Mouse (Mus musculus) liver, postnatal 0 days (tissue): ENCODE measurements around the gene Fam192a. TPM values are rescaled to one million over a fixed set of nuclear protein-coding genes. Genes with fewer than 3 reads are reported as not detected.

Experiments used
- ATAC-seq: fragments of 200-750 bp; cut with Nextera tagmentation; 2 replicates; pipeline ENCODE4 v1.8.0; 2017; ENCODE audit warnings: mild to moderate bottlenecking, moderate library complexity
- DNase-seq: peaks from one replicate; pipeline ENCODE4 v3.0.0-alpha.2; 2016
- H3K27ac ChIP-seq: fragments of 300-500 bp; sonication (generic); 2 replicates; pipeline ENCODE4 v1.5.1; 2014; ENCODE audit warnings: antibody characterized with exemption, moderate library complexity, mild to moderate bottlenecking, low read depth
- H3K27me3 ChIP-seq: fragments of 300-500 bp; sonication (generic); 2 replicates; pipeline ENCODE4 v1.6.1; 2014; ENCODE audit warnings: low read length, control low read depth, mixed read lengths; ENCODE audit not compliant: insufficient read depth
- H3K36me3 ChIP-seq: fragments of 300-500 bp; sonication (generic); replicated peaks from 2 replicates; pipeline ENCODE4 v1.6.1; 2014; ENCODE audit warnings: mild to moderate bottlenecking, control low read depth, low read length, moderate library complexity, mixed read lengths; ENCODE audit not compliant: insufficient read depth
- H3K4me1 ChIP-seq: fragments of 300-500 bp; sonication (generic); 2 replicates; pipeline ENCODE4 v1.6.1; 2014; ENCODE audit warnings: antibody characterized with exemption, mild to moderate bottlenecking, control low read depth; ENCODE audit not compliant: insufficient read depth
- H3K4me2 ChIP-seq: fragments of 300-500 bp; sonication (generic); 2 replicates; pipeline ENCODE4 v1.6.1; 2014; ENCODE audit warnings: low read depth, mild to moderate bottlenecking, low read length, moderate library complexity, mixed read lengths
- H3K4me3 ChIP-seq: fragments of 300-500 bp; sonication (generic); 2 replicates; pipeline ENCODE4 v1.5.1; 2014; ENCODE audit warnings: low read depth, low read length
- H3K9ac ChIP-seq: fragments of 300-500 bp; sonication (generic); replicated peaks from 2 replicates; pipeline ENCODE4 v1.6.1; 2014; ENCODE audit warnings: mild to moderate bottlenecking, moderate library complexity
- H3K9me3 ChIP-seq: fragments of 300-500 bp; sonication (generic); 2 replicates; pipeline ENCODE4 v1.6.1; 2016; ENCODE audit warnings: mild to moderate bottlenecking, control low read depth, low read length, mixed read lengths
- CTCF ChIP-seq: sonication (generic); IDR thresholded peaks from 2 replicates; pipeline ENCODE4 v1.5.1; 2016; ENCODE audit warnings: antibody characterized with exemption, low read depth
- EP300 ChIP-seq: IDR thresholded peaks from 2 replicates; pipeline ENCODE4 v1.6.1; 2016; ENCODE audit warnings: antibody characterized with exemption, low read depth, mild to moderate bottlenecking
- WGBS: fragments of 180-500 bp; shearing (Covaris S2); extraction: QIAGEN DNeasy Blood & Tissue Kit; methylation state at CpG from one replicate; pipeline ENCODE4 v1.1.7; 2014; ENCODE audit not compliant: insufficient replicate concordance; 5-methylcytosine and 5-hydroxymethylcytosine counted together
- polyA plus RNA-seq: library from polyadenylated mRNA; unstranded; fragments of >200 nt; fragmentation: Nextera tagmentation; extraction: Ambion mirVana; gene quantifications from 2 replicates; pipeline ENCODE4 v1.2.1, GENCODE M21; 2015

The Fam192a gene
- polyA plus RNA-seq, 1 experiment from 2014 or later, result 23.6 TPM

- Histone ChIP-seq H3K36me3 (peaks cover 80% of the 10 kb centered on the region), H3K27ac (no peak overlapping the region), H3K4me2 (no peak overlapping the region), H3K27me3 (no peaks in the 10 kb centered on the region), H3K9ac (no peak overlapping the region), H3K4me1 (no peaks in the 10 kb centered on the region), H3K9me3 (no peaks in the 10 kb centered on the region), H3K4me3 (no peak overlapping the region)
- TF ChIP-seq CTCF, result no peak
- TF ChIP-seq EP300, result no peak
- WGBS, result 65% methylated on average over 7 of the region's 7 CpGs
- ATAC-seq, result peak; percentile 35; the same call in 1 of the 2 replicates
- DNase-seq, result no peak
Measured at GRCm38 (mm10) chr8:94581820-94582483, 19.8 kb downstream of the Fam192a start.

DNA sequence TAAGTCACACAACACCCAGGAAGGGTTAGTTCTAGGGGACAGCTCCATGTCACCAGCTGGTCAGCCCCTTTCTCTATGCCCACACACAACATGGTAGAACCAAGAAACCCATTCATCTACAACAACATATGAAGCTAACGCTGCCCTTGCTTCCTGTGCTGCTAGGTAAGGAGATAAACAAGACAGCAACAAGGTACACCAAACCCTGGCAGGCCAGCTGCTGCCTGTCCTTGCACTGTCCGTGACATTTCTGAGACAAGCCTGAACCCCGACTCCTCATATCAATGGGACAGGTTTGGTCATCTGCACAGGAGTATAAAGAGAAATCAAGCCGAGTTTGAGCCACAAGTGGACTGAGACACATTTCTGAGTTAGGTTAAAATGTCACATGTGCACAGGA, 26.6 kb downstream of the Fam192a start:
- peaks cover 53% of the 10 kb centered on the region for H3K36me3 ChIP-seq
- no peaks in the 10 kb centered on the region for H3K4me1 ChIP-seq
- H3K4me2 ChIP-seq, result no peak overlapping the region
- 88% methylated on average over 4 of the region's 4 CpGs for WGBS
- DNase-seq (no peak), ATAC-seq (no peak)
- no peak overlapping the region for H3K4me3 ChIP-seq
- H3K27ac ChIP-seq, result no peak overlapping the region
- H3K27me3 ChIP-seq, result no peaks in the 10 kb centered on the region
- H3K9me3 ChIP-seq, result no peaks in the 10 kb centered on the region
- no peak overlapping the region for H3K9ac ChIP-seq
- TF ChIP-seq CTCF (no peak), EP300 (no peak)

- no peaks in the 10 kb centered on the region for H3K4me1 ChIP-seq
- H3K9ac ChIP-seq, result no peak overlapping the region
- no peak for DNase-seq
- peaks cover 47% of the 10 kb centered on the region for H3K36me3 ChIP-seq
- H3K27ac ChIP-seq, result no peak overlapping the region
- no peak for ATAC-seq
- no peaks in the 10 kb centered on the region for H3K27me3 ChIP-seq
- no peak overlapping the region for H3K4me3 ChIP-seq
- H3K4me2 ChIP-seq, result no peak overlapping the region
- no peaks in the 10 kb centered on the region for H3K9me3 ChIP-seq
- 83% methylated on average over 16 of the region's 16 CpGs for WGBS
- TF ChIP-seq CTCF (no peak), EP300 (no peak)
Measured at GRCm38 (mm10) chr8:94574159-94574907, 27.5 kb downstream of the Fam192a start.

GRCm38 (mm10) chr8:94571896-94572295, 29.9 kb downstream of the Fam192a start:
- Histone ChIP-seq H3K27ac (no peak overlapping the region), H3K36me3 (peaks cover 29% of the 10 kb centered on the region), H3K27me3 (no peaks in the 10 kb centered on the region), H3K4me1 (no peaks in the 10 kb centered on the region), H3K4me2 (no peak overlapping the region), H3K4me3 (no peak overlapping the region), H3K9me3 (no peaks in the 10 kb centered on the region), H3K9ac (no peak overlapping the region)
- no peak for ATAC-seq
- TF ChIP-seq EP300, result no peak
- TF ChIP-seq CTCF, result no peak
- 74% methylated on average over 2 of the region's 2 CpGs for WGBS
- no peak for DNase-seq

GRCm38 (mm10) chr8:94569419-94569818, 32.4 kb downstream of the Fam192a start:
- Histone ChIP-seq H3K9me3 (no peaks in the 10 kb centered on the region), H3K27me3 (no peaks in the 10 kb centered on the region), H3K27ac (no peak overlapping the region), H3K4me2 (no peak overlapping the region), H3K9ac (no peak overlapping the region), H3K36me3 (peaks cover 7% of the 10 kb centered on the region), H3K4me1 (no peaks in the 10 kb centered on the region), H3K4me3 (no peak overlapping the region)
- 81% methylated on average over 1 of the region's 1 CpGs for WGBS
- no peak for DNase-seq
- TF ChIP-seq EP300 (no peak), CTCF (no peak)
- ATAC-seq, result no peak

DNA sequence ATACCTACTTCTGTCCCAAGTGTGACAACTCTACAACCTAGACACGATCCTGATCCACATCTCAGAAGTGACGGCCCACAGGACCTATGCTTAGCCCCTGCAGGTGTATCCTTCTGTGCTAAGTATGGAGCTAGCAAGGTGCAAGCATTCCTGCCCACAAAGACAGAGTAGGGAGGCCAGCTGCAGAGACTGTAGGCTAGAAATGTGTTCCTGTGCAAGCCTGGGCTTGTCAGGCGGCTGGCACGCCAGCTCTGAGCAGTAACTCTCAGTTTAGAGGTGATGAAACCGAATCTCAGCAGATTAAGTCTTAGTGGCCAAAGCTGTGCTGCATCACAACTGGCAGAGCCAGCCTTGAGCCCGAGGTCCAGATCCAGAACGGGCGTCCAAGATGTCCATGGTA, 33.7 kb downstream of the Fam192a start:
- no peak overlapping the region for H3K4me2 ChIP-seq
- H3K9me3 ChIP-seq, result no peaks in the 10 kb centered on the region
- TF ChIP-seq EP300, result no peak
- DNase-seq, result no peak
- H3K9ac ChIP-seq, result no peak overlapping the region
- H3K27me3 ChIP-seq, result no peaks in the 10 kb centered on the region
- ATAC-seq, result no peak
- H3K27ac ChIP-seq, result no peak overlapping the region
- H3K4me3 ChIP-seq, result no peak overlapping the region
- no peaks in the 10 kb centered on the region for H3K4me1 ChIP-seq
- 79% methylated on average over 8 of the region's 8 CpGs for WGBS
- no peaks in the 10 kb centered on the region; the same call in 1 of the 2 replicates for H3K36me3 ChIP-seq
